Mouse (Mus musculus) testis, adult 2 months (tissue): ENCODE results near the gene Cmc1. TPM values are rescaled to one million over a fixed set of nuclear protein-coding genes. Genes with fewer than 3 reads are reported as not detected.

Source experiments
- H3K27ac ChIP-seq: fragments of 200-500 bp; 2 replicates; pipeline ENCODE4 v1.5.1; 2012; ENCODE audit warnings: low read depth, low read length; ENCODE audit not compliant: control insufficient read depth, insufficient read depth
- H3K27me3 ChIP-seq: fragments of 200-500 bp; 2 replicates; pipeline ENCODE4 v1.6.1; 2012; ENCODE audit warnings: mild to moderate bottlenecking, low read length, moderate library complexity; ENCODE audit not compliant: control insufficient read depth, insufficient read depth
- H3K36me3 ChIP-seq: fragments of 200-500 bp; 2 replicates; pipeline ENCODE4 v1.6.1; 2012; ENCODE audit warnings: mild to moderate bottlenecking, low read length; ENCODE audit not compliant: control insufficient read depth, insufficient read depth
- H3K4me1 ChIP-seq: fragments of 200-500 bp; 2 replicates; pipeline ENCODE4 v1.6.1; 2012; ENCODE audit warnings: low read length; ENCODE audit not compliant: control insufficient read depth, insufficient read depth
- H3K4me3 ChIP-seq: fragments of 200-500 bp; 2 replicates; pipeline ENCODE4 v1.5.1; 2012; ENCODE audit warnings: low read depth, mild to moderate bottlenecking, low read length, moderate library complexity, mixed read lengths; ENCODE audit not compliant: control insufficient read depth
- CTCF ChIP-seq: fragments of 200-500 bp; IDR thresholded peaks from 2 replicates; pipeline ENCODE4 v1.5.1; 2012; ENCODE audit warnings: low read depth, mild to moderate bottlenecking, inconsistent platforms, low read length, moderate library complexity; ENCODE audit not compliant: control insufficient read depth, insufficient read depth, insufficient replicate concordance
- POLR2A ChIP-seq: fragments of 200-500 bp; IDR thresholded peaks from 2 replicates; pipeline ENCODE4 v1.6.1; 2012; ENCODE audit warnings: low read depth, mild to moderate bottlenecking, inconsistent platforms, low read length, moderate library complexity; ENCODE audit not compliant: control insufficient read depth
- polyA plus RNA-seq: library from polyadenylated mRNA; depleted of rRNA; stranded (reverse); fragments of >200 nt; gene quantifications from 2 replicates; pipeline ENCODE4 v1.2.3, GENCODE M21; 2012

Gene Cmc1
- polyA plus RNA-seq, 1 experiment: 3.0 TPM

GRCm38 (mm10) chr9:118186776-118187175 lies 36.8 kb upstream of the Cmc1 start:
- Histone ChIP-seq H3K27me3 (no peaks in the 10 kb centered on the region), H3K36me3 (no peaks in the 10 kb centered on the region), H3K4me3 (no peak overlapping the region), H3K4me1 (no peaks in the 10 kb centered on the region), H3K27ac (no peak overlapping the region)
- TF ChIP-seq POLR2A (no peak), CTCF (no peak)

DNA sequence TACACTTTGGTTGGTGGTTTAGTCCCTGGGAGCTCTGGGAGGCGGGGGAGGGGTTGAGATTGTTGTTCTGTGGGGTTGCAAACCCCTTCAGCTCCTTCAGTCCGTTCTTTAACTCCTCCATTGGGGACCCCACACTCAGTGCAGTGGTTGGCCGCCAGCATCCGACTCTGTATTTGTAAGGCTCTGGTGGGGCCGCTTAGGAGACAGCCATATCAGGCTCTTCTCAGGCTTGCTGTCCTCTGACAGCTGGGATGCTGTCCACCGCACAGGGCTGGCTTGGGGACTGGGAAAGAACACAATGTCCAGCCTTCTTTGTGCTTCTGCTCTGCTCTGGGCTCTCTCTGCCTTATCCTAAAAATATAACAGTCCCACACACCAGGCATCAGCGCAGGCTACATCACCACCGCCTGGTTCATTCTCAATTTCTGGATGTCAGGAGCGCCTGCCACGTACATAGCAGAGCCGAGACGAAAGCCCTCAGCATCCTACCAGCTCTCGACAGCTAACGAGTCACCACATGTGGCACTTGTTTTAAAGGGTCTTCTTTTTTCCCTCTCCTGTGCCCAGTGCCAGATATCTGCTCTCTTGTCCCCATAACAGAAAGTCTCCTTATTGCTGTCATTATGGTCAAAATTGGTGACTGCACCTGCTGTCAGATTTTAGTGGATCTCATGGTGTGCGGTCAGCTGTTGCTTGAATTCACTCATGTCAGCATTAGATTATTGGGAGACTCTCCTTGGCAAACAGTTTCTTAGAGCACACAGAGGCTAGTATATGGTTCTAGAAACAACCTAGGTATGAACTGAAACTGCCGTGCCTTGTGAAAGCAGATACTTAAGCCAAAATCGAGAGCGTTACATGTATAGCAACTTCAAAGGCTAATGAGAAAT lies 29.4 kb upstream of the Cmc1 start:
- H3K27me3 ChIP-seq: no peaks in the 10 kb centered on the region

DNA sequence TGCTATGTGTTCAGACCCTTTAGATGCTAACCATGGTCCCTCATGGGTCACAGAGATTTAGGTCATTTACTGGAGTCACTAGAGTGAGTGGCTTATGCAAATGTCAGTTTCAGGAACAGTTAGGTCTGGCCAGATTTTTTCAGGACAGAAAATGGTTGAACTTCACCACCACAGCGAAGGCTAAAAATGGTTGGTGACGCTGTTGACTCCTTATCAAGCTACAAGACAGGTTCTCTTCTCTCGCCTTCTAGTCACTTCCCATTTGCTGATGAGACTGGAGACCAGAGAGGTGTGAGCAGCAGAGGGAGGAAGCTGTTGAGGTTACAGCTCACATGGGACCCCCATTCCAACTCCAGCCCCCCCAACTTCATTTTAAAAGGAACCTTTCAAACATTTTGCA lies 26.7 kb upstream of the Cmc1 start:
- H3K36me3 ChIP-seq: no peaks in the 10 kb centered on the region
- no peak for TF ChIP-seq POLR2A
- H3K4me1 ChIP-seq: no peaks in the 10 kb centered on the region
- no peaks in the 10 kb centered on the region for H3K27me3 ChIP-seq
- no peak overlapping the region for H3K4me3 ChIP-seq
- no peak overlapping the region for H3K27ac ChIP-seq

More for the DNA sequence above, 29.4 kb upstream of the Cmc1 start:
- TF ChIP-seq CTCF (no peak), POLR2A (no peak)
- Histone ChIP-seq H3K36me3 (no peaks in the 10 kb centered on the region), H3K27ac (no peak overlapping the region), H3K4me1 (no peaks in the 10 kb centered on the region), H3K4me3 (no peak overlapping the region)

DNA sequence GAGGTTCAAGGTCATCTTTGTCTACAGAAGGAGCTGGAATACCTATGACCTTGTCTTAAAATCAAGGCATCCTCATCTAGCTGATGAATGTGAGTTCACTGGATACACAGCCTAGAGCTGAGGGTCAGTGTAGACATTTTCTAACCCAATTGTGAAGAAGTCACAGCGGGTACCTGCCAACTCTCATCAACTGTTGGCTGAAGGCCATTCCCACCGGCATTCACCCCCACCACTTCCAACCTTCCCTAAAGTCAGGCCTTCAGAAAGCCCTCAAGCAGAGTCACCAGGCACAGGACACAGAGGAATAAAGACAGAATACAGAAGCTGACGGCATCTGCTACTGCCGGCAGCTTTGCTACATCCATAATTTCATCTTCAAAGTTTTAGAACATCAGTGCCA lies 25.4 kb upstream of the Cmc1 start:
- Histone ChIP-seq H3K27ac (no peak overlapping the region), H3K36me3 (no peaks in the 10 kb centered on the region), H3K27me3 (no peaks in the 10 kb centered on the region), H3K4me3 (no peak overlapping the region), H3K4me1 (no peaks in the 10 kb centered on the region)
- TF ChIP-seq CTCF: no peak

- no peaks in the 10 kb centered on the region for H3K36me3 ChIP-seq
- TF ChIP-seq CTCF (no peak), POLR2A (no peak)
- H3K4me1 ChIP-seq: no peaks in the 10 kb centered on the region
- no peak overlapping the region for H3K4me3 ChIP-seq
- H3K27ac ChIP-seq: no peak overlapping the region
- no peaks in the 10 kb centered on the region for H3K27me3 ChIP-seq
Observed at GRCm38 (mm10) chr9:118173086-118173485, 23.1 kb upstream of the Cmc1 start.

GRCm38 (mm10) chr9:118168544-118168943 lies 18.6 kb upstream of the Cmc1 start:
- no peaks in the 10 kb centered on the region for H3K27me3 ChIP-seq
- no peak overlapping the region for H3K4me3 ChIP-seq
- H3K36me3 ChIP-seq: no peaks in the 10 kb centered on the region
- H3K27ac ChIP-seq: no peak overlapping the region
- H3K4me1 ChIP-seq: no peaks in the 10 kb centered on the region
- TF ChIP-seq CTCF (no peak), POLR2A (no peak)

- no peak overlapping the region for H3K4me3 ChIP-seq
- H3K36me3 ChIP-seq: no peaks in the 10 kb centered on the region
- TF ChIP-seq POLR2A (no peak), CTCF (no peak)
- no peak overlapping the region for H3K27ac ChIP-seq
- no peaks in the 10 kb centered on the region for H3K4me1 ChIP-seq
- H3K27me3 ChIP-seq: no peaks in the 10 kb centered on the region
Observed at GRCm38 (mm10) chr9:118167606-118168005, 17.6 kb upstream of the Cmc1 start.

DNA sequence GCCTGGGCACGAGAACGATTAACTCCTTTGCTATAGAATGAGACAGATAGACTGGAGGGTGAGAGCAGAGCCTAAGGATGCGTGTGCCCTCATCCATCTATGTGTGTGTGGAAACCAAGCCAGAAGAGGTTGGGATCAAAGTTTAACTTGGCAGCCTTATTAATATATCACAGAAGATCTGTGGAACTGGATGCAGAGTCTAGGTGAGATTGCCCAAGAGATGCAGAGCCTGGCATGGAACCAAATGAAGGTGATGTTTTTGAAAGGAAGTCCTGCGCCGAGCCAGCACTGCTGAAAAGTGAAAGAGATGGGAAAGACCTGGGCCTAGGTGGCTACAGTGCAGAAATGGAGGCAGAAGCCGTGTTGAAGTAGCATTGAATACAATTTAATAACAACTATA lies 11.6 kb upstream of the Cmc1 start:
- Histone ChIP-seq H3K4me1 (no peaks in the 10 kb centered on the region), H3K27me3 (no peaks in the 10 kb centered on the region), H3K27ac (no peak overlapping the region), H3K4me3 (no peak overlapping the region), H3K36me3 (no peaks in the 10 kb centered on the region)
- no peak for TF ChIP-seq POLR2A
- TF ChIP-seq CTCF: no peak
